Mouse (Mus musculus) layer of hippocampus, adult 9-11 months (tissue): ENCODE data around the gene Fubp1.

Experiments used
- DNase-seq: peaks from one replicate; pipeline ENCODE4 v3.0.0; 2022

Fubp1 gene

GRCm38 (mm10) chr3:152282126-152282525 lies 71.9 kb downstream of the Fubp1 start:
- DNase-seq: no peak

DNA sequence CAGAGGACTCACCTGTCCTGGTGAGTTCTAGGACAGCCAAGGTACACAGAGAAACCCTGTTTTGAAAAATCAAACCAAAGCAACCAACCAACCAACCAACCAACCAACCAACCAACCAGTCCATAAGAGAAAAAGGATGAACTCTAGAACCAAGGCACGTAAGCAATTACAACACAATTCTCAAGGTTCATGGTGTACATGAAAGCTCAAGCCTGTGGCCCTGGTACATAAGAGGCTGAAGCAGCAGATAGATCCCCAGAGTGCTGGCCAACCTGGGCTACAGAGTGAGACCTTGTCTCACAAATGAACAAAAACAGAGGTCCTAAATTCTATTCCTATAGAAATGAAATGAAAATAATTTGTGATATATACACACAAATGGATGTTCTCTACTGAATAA lies 74.1 kb downstream of the Fubp1 start:
- DNase-seq: no peak

- no peak for DNase-seq
Measured at GRCm38 (mm10) chr3:152284759-152285158, 74.5 kb downstream of the Fubp1 start.
